Mouse (Mus musculus) embryonic facial prominence, embryonic 15.5 days (tissue): ENCODE data around the gene Fam24a. TPM values are rescaled to one million over a fixed set of nuclear protein-coding genes. Genes with fewer than 3 reads are reported as not detected.

Experiments
- ATAC-seq: fragments of 200-750 bp; cut with Nextera tagmentation; 2 replicates; pipeline ENCODE4 v1.8.0; 2017; ENCODE audit warnings: low read depth, moderate TSS enrichment; ENCODE audit not compliant: insufficient number of reproducible peaks, low FRiP score, low TSS enrichment
- H3K27ac ChIP-seq: fragments of 300-500 bp; sonication (generic); replicated peaks from 2 replicates; pipeline ENCODE4 v1.5.1; 2015; ENCODE audit warnings: mild to moderate bottlenecking, inconsistent platforms
- H3K27me3 ChIP-seq: fragments of 300-500 bp; sonication (generic); 2 replicates; pipeline ENCODE4 v1.6.1; 2015; ENCODE audit warnings: inconsistent platforms
- H3K36me3 ChIP-seq: fragments of 300-500 bp; sonication (generic); 2 replicates; pipeline ENCODE4 v1.6.1; 2015; ENCODE audit warnings: mild to moderate bottlenecking, inconsistent platforms
- H3K4me1 ChIP-seq: fragments of 300-500 bp; sonication (generic); 2 replicates; pipeline ENCODE4 v1.6.1; 2015; ENCODE audit warnings: inconsistent platforms
- H3K4me2 ChIP-seq: fragments of 300-500 bp; sonication (generic); replicated peaks from 2 replicates; pipeline ENCODE4 v1.6.1; 2015; ENCODE audit warnings: mild to moderate bottlenecking, inconsistent platforms
- H3K4me3 ChIP-seq: fragments of 300-500 bp; sonication (generic); replicated peaks from 2 replicates; pipeline ENCODE4 v1.5.1; 2015; ENCODE audit warnings: mild to moderate bottlenecking, inconsistent platforms
- H3K9ac ChIP-seq: fragments of 300-500 bp; sonication (generic); 2 replicates; pipeline ENCODE4 v1.6.1; 2015; ENCODE audit warnings: inconsistent platforms
- H3K9me3 ChIP-seq: fragments of 300-500 bp; sonication (generic); replicated peaks from 2 replicates; pipeline ENCODE4 v1.6.1; 2016; ENCODE audit warnings: inconsistent platforms
- WGBS: fragments of 180-500 bp; shearing (Covaris S2); methylation state at CpG from one replicate; pipeline ENCODE4 v1.1.7; 2015; 5-methylcytosine and 5-hydroxymethylcytosine counted together
- polyA plus RNA-seq: library from polyadenylated mRNA; unstranded; fragments of >200 nt; fragmentation: Nextera tagmentation; extraction: Ambion mirVana; gene quantifications from 2 replicates; pipeline ENCODE4 v1.2.1, GENCODE M21; 2015

Fam24a gene
- polyA plus RNA-seq = 0.37 TPM in 1 of 2 replicates, not detected in the other

DNA sequence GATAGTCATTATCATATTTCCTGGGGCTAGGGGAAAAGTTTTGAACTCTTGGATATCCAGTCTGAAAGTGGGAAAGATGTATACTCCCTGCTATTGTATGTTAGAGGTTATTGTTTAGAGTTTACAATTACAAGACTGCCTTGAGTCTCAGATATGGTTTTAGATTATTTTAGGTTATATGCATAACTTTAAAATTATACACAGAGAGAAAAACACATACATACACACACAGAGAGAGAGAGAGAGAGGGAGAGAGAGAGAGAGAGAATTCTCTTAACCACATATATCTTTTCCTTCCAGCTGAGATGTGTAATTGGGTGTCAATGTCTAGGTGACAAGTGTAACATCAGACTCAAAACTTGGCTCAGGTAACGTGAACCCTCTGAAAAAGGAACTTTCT is at the start of gene Fam24a:
Fam24a (plus strand) TSS at position 301 of the 400 bp plus-strand sequence.
- H3K36me3 ChIP-seq = peaks cover 3% of the 10 kb centered on the region; the same call in 1 of the 2 replicates
- ATAC-seq = no peak
- WGBS = 24% methylated on average over 1 of the region's 1 CpGs

DNA sequence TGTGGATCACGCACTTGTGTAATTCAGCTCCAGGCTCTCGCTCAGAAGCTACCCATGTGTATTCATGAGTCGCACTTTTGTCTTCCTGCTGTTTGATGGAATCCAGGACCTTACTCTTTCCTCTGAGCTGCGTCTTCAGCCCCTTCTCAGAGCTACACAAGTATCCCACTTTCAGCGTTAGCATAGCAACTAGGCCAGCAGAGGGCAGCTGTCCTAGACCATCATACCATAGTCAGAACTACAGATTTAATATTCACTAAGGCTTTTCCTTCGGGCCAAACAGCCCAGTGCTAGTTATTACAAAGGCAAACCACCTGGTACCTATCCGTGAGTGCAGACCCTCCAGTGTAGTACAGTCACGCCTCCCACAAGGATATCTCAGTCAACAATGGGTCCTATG is 36.5 kb upstream of the Fam24a start:
- no peaks in the 10 kb centered on the region for H3K27me3 ChIP-seq
- no peak for ATAC-seq
- H3K4me2 ChIP-seq = no peak overlapping the region
- H3K4me3 ChIP-seq = no peak overlapping the region
- 71% methylated on average over 8 of the region's 8 CpGs for whole genome bisulfite sequencing
- H3K9ac ChIP-seq = no peak overlapping the region
- no peak overlapping the region for H3K27ac ChIP-seq
- no peaks in the 10 kb centered on the region for H3K4me1 ChIP-seq
- H3K36me3 ChIP-seq = no peaks in the 10 kb centered on the region
- no peaks in the 10 kb centered on the region for H3K9me3 ChIP-seq

More for the DNA sequence above, at the start of gene Fam24a:
- Histone ChIP-seq H3K9ac (no peak within 1 kb of the TSS), H3K27me3 (no peaks in the 10 kb centered on the region), H3K4me2 (no peak within 1 kb of the TSS), H3K9me3 (no peaks in the 10 kb centered on the region), H3K4me1 (no peaks in the 10 kb centered on the region), H3K4me3 (no peak within 1 kb of the TSS), H3K27ac (no peak within 1 kb of the TSS)

DNA sequence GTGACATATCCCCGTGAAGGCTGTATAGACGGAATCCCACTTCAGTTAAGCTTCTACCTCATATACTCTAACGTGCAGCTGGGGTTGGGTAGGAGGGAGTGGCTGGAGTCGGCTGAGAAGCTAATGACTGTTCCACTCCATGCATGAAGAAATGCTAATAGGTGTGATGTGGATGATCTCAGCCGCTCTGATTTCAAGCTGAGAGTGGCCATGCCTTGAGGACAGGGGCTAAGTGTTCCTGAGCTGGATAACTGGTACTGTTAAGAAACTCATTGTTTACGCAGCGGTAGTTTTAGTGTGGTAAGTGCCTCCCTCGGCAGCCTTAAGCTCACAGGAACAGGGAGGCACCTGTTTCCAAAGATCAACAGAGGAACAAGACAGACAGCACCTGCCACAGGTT is 30.3 kb upstream of the Fam24a start:
- 68% methylated on average over 8 of the region's 8 CpGs for WGBS
- no peak for ATAC-seq

DNA sequence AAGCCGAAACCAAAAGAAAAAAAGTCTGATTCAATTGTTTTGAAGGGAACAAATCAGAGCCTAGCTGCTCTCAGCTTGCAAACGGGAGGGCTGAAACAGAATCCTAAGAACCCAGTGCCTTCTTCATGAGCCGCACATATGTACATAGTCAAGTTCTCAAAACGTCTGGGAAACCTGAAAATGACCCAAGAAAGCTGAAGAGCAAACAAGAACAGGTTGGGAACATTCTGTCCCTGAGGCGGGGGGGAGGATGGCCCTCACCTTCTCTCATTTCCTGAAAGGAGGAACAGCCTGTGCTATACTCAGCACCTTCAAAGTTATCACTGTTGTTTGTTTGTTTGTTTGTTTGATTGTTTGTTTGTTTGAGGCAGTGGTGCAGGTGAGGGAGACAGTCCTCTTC is 26.9 kb upstream of the Fam24a start:
- Histone ChIP-seq H3K36me3 (no peaks in the 10 kb centered on the region), H3K4me3 (no peak overlapping the region), H3K9ac (no peak overlapping the region), H3K27ac (no peak overlapping the region), H3K4me2 (no peak overlapping the region), H3K27me3 (no peaks in the 10 kb centered on the region), H3K9me3 (no peaks in the 10 kb centered on the region), H3K4me1 (no peaks in the 10 kb centered on the region)
- 69% methylated on average over 5 of the region's 5 CpGs for WGBS
- no peak for ATAC-seq

More for the DNA sequence above, 30.3 kb upstream of the Fam24a start:
- Histone ChIP-seq H3K27ac (no peak overlapping the region), H3K9ac (no peak overlapping the region), H3K36me3 (no peaks in the 10 kb centered on the region), H3K4me3 (no peak overlapping the region), H3K27me3 (no peaks in the 10 kb centered on the region), H3K4me2 (no peak overlapping the region), H3K9me3 (no peaks in the 10 kb centered on the region), H3K4me1 (no peaks in the 10 kb centered on the region)

DNA sequence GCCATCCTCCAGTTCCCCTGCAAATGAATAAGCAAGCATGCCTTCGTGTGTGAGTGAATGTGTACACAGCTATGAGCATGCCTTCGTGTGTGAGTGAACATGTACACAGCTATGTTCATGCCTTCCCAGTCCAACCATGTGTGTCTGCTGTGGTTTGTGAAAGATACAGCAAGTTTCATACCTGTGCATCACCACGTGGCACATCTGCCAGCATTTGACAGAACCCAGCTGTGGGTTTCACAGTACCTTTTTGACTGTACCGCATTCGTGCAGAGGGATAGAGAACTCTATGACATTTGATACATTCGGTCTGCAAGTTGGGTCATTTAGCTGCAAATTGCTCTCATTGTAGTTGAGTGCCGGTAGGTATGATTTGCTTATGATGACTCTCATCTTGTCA is 19.2 kb upstream of the Fam24a start:
- H3K9me3 ChIP-seq = no peaks in the 10 kb centered on the region
- H3K4me1 ChIP-seq = no peaks in the 10 kb centered on the region
- no peaks in the 10 kb centered on the region for H3K36me3 ChIP-seq
- no peak for ATAC-seq
- H3K4me3 ChIP-seq = no peak overlapping the region
- H3K27ac ChIP-seq = no peak overlapping the region
- no peak overlapping the region for H3K4me2 ChIP-seq
- WGBS = 60% methylated on average over 7 of the region's 7 CpGs
- no peak overlapping the region for H3K9ac ChIP-seq
- no peaks in the 10 kb centered on the region for H3K27me3 ChIP-seq

DNA sequence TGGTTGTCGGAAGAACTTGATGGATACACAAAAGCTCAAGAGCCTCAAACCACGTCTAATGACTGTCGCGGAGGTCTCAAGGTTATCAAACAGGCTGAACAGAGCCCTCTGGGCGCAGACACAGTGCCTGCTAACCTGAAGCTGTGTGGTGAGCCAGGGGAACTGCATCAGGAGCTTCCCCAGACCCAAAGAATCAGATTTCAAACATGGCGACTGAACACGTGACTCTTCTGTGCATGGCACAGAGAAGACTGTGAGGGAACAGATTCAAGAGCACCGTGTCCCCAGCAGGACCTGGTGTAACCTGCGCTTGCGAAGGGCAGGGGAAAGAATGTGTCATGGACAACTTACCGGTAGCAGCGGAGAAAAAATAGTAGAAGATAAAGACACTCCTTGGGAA is 16.1 kb upstream of the Fam24a start:
- Histone ChIP-seq H3K27me3 (no peaks in the 10 kb centered on the region), H3K4me2 (no peak overlapping the region), H3K9ac (no peak overlapping the region), H3K27ac (no peak overlapping the region), H3K4me1 (no peaks in the 10 kb centered on the region), H3K9me3 (no peaks in the 10 kb centered on the region), H3K4me3 (no peak overlapping the region), H3K36me3 (no peaks in the 10 kb centered on the region)
- 70% methylated on average over 12 of the region's 12 CpGs for WGBS
- ATAC-seq = no peak

DNA sequence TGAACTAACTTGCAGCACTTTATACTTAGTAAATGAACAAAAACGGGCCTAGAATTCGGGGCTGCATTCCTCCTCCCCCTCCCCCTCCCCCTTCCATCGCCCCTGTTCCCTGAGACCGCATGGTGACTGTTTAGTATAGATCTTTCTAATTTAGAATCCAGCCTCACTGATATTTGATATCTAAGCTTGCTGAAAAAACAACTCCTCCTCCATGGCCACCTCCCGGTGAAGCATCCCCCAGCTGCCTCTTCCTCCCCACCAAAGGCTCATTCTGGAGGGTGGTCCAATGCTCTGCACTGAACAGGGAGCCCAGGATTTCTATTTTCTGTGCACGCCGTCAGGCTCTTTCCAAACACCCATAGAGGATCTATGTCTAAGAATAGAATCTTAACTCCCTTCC is 15.3 kb upstream of the Fam24a start:
- Histone ChIP-seq H3K4me1 (no peaks in the 10 kb centered on the region), H3K9me3 (no peaks in the 10 kb centered on the region), H3K9ac (no peak overlapping the region), H3K4me2 (no peak overlapping the region), H3K4me3 (no peak overlapping the region), H3K27me3 (no peaks in the 10 kb centered on the region), H3K27ac (no peak overlapping the region), H3K36me3 (no peaks in the 10 kb centered on the region)
- 62% methylated on average over 6 of the region's 7 CpGs for WGBS
- ATAC-seq = no peak

DNA sequence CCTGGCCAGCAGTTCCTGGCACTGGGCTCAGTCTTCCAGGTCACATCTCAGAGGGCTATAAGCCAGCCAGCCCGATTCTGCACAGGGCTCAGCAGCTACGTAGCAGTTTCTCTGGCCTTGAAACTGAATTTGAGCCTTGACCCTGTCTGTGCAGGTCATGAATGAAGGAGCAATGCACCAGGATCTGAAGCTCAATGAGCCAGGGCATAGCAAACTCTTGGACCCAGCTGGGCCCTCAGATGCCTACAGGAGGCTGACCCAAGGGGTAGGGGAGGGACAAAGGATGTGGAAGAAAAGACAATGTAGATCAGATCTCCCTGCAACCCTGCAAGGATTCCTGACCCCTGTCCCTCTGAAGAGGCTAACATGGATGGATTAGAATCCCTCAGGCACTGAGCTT is 11.5 kb upstream of the Fam24a start, which contains the start of gene Cuzd1:
Cuzd1 (minus strand) TSS at position 101 of the 400 bp plus-strand sequence.
- Histone ChIP-seq H3K27me3 (no peaks in the 10 kb centered on the region), H3K27ac (no peak within 1 kb of the TSS), H3K36me3 (no peaks in the 10 kb centered on the region), H3K4me2 (no peak within 1 kb of the TSS), H3K9ac (no peak within 1 kb of the TSS), H3K9me3 (no peaks in the 10 kb centered on the region), H3K4me1 (no peaks in the 10 kb centered on the region), H3K4me3 (no peak within 1 kb of the TSS)
- WGBS = 82% methylated on average over 2 of the region's 2 CpGs
- no peak for ATAC-seq

DNA sequence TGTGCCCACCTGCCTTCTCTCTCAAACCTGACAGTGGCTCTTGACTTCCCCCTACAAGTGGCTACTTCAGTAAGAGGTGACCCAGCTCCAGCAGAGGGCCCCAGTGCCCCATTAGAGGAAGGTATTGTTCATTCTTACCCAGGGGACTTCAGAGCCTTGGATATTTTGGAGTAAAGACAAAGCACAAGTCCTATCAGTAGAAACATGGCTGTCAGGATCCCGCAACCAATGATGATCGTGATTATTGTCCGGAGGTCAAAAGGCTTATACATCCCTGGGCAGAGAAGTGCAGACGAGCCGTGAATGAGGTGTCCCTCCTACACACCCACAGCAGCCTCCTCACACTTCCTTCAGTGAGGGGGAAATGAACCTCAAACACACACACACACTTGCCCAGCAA is 6.6 kb upstream of the Fam24a start:
- Histone ChIP-seq H3K4me2 (no peak overlapping the region), H3K4me1 (no peaks in the 10 kb centered on the region), H3K27ac (no peak overlapping the region), H3K4me3 (no peak overlapping the region), H3K27me3 (no peaks in the 10 kb centered on the region), H3K36me3 (no peaks in the 10 kb centered on the region), H3K9ac (no peak overlapping the region), H3K9me3 (no peaks in the 10 kb centered on the region)
- no peak for ATAC-seq
- 90% methylated on average over 5 of the region's 5 CpGs for WGBS

DNA sequence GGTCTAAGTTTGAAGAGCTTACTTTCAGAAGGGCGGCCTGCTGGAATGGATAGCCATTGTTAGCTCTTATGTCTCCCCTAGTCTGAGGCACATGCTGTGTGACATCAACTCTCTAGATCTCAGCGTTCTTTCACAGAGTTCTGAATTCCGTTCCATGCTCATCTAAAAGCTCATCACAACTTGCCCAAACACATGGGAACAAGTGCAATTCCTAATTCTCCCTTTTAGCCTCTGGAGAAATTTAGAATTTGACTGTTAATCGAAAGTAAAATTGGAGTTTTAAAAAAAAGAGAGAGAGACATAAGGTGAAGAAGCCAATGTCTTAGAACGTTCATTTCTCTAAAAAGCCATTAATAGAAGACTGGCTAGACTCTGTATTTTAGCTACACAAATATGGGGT is 4.2 kb upstream of the Fam24a start, which contains the start of gene Fam24b:
Fam24b (minus strand) TSS at position 101 of the 400 bp plus-strand sequence.
- 88% methylated on average over 5 of the region's 5 CpGs for WGBS
- no peak for ATAC-seq
- no peaks in the 10 kb centered on the region for H3K27me3 ChIP-seq
- H3K36me3 ChIP-seq = no peaks in the 10 kb centered on the region
- no peaks in the 10 kb centered on the region for H3K4me1 ChIP-seq
- H3K4me3 ChIP-seq = no peak within 1 kb of the TSS
- H3K4me2 ChIP-seq = no peak within 1 kb of the TSS
- no peaks in the 10 kb centered on the region for H3K9me3 ChIP-seq
- no peak within 1 kb of the TSS for H3K27ac ChIP-seq
- no peak within 1 kb of the TSS for H3K9ac ChIP-seq

DNA sequence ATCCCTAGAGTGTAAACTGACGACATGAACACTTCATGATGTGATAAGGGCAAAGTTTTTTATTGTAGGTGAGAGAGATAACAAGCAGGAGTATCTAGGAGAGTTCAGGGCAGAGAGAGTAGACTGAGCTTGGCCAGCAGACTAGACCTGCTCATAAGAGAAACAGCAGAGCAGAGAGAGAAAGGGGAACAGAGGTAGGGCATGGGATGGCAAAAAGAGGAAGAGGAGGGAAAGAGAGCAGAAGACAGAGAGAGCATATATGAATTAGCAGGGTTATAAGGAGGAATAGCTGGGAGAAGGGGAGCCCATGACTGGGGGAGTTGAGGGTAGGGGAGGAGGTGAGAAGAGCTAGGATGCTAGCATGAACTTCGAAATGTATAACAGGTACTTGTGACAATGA is 2.0 kb upstream of the Fam24a start:
- Histone ChIP-seq H3K4me3 (no peak overlapping the region), H3K36me3 (no peaks in the 10 kb centered on the region), H3K27ac (no peak overlapping the region), H3K9ac (no peak overlapping the region), H3K27me3 (no peaks in the 10 kb centered on the region), H3K4me1 (no peaks in the 10 kb centered on the region), H3K9me3 (no peaks in the 10 kb centered on the region), H3K4me2 (no peak overlapping the region)
- no peak for ATAC-seq
- 79% methylated on average over 2 of the region's 2 CpGs for WGBS

DNA sequence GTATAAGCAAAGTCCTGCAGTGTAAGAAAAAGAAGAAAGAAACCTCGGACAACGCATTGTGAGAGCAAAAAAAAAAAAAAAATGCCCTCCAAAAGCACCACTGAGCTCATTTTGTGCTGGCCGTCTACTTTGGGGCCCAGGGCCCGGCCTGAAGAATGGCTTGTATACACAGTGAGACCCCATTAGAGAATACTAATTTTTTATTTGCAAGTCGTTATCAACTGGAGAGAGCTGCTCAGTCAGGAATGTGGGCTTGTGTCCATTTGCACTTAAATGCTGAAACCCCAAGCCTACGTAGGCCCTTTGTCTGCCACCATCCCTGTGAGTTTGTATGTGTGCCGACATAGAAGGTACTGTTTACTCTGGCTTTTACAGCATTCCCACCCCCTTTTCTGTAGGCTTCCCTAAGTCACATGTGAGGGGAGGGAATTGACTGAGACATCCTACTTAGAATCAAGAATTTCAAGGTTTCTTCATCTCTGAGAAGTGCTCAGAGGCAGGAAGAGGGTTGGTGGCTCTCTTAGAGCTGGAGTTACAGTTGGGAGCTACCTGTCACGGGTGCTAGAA is 3.9 kb downstream of the Fam24a start:
- Histone ChIP-seq H3K4me1 (no peaks in the 10 kb centered on the region), H3K9ac (no peak overlapping the region), H3K27ac (no peak overlapping the region), H3K36me3 (peaks cover 26% of the 10 kb centered on the region), H3K4me3 (no peak overlapping the region), H3K27me3 (no peaks in the 10 kb centered on the region), H3K9me3 (no peaks in the 10 kb centered on the region), H3K4me2 (no peak overlapping the region)
- no peak for ATAC-seq
- WGBS = 75% methylated on average over 8 of the region's 8 CpGs
